Comparison of ENCODE assay signal across 8 mouse cellular contexts in the genomic region with DNA sequence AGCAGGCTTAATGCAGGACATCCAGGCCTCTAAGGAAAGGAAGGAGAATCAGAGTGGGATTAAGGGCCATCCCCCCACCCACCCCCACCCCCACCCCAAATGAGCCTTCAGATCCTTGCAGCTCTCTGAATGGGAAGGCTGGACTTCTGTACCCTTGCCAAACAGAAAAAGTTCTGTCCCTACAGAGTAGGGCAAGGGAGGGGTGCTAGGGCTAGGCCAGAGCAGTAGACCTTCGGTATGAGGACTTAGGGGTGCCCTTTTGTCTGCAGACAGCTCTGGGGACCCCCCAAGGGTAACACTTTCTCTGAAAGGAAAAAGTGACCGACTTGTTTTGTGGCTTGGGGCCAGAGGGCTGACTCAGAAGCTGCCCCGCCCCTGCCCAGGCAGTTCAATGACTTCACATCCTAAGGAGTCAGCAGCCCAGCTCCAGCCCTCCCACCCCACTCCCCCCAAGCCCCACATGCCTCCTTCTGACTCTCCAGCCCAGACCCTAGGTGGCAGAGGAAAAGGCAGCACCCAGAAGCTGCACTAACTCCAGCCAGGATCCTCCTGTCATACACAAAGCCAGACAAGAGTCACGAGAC.
DNase-seq lines count a peak whose midpoint lies in the region; ATAC-seq and TF ChIP-seq lines count a peak whose summit lies in the region.

No protein-coding gene starts in this region.

- 21% methylated on average over 4 of the region's 4 CpGs for WGBS in heart, embryonic 11.5 days (ENCODE audit: insufficient replicate concordance)

- H3K4me3 ChIP-seq in heart, embryonic 11.5 days (ENCODE audit: low read depth, low read length): no peak overlapping the region
- no peak overlapping the region for H3K4me3 ChIP-seq in myocyte

- DNase-seq in urinary bladder, postnatal 14 days (ENCODE audit: low spot score): peak; percentile 73
- DNase-seq in urinary bladder, adult 2 months (ENCODE audit: low spot score): no peak
- peak; percentile 74 to 83 for DNase-seq in kidney, postnatal 25 days
- no peak for DNase-seq in cerebellum, adult 9-11 months
- DNase-seq in ovary, postnatal 36 days (ENCODE audit: low spot score): no peak

- 0 out of 2 replicates have a peak overlapping the region, but pooled peaks have one; percentile 8 for H3K9ac ChIP-seq in heart, embryonic 11.5 days (ENCODE audit: low read depth, low read length)

- no peaks in the 10 kb centered on the region for H3K27me3 ChIP-seq in heart, embryonic 11.5 days (ENCODE audit: control insufficient read depth, insufficient read depth, low read length)
- H3K27me3 ChIP-seq in myocyte (ENCODE audit: control insufficient read depth, insufficient read depth, insufficient read length): no peaks in the 10 kb centered on the region

- no peaks in the 10 kb centered on the region for H3K9me3 ChIP-seq in heart, embryonic 11.5 days (replicated peaks; ENCODE audit: control insufficient read depth, low read length)

- peak; percentile 27 for ATAC-seq in heart, embryonic 11.5 days (replicated peaks; ENCODE audit: insufficient number of reproducible peaks, low FRiP score, low TSS enrichment)
- ATAC-seq in megakaryocyte progenitor cell, adult 5-6 weeks (replicated peaks; ENCODE audit: poor library complexity): no peak

- peak overlapping the region; percentile 31 for H3K4me2 ChIP-seq in heart, embryonic 11.5 days
- H3K4me2 ChIP-seq in myocyte (ENCODE audit: low read depth): peak overlapping the region; percentile 93

- no peak for TF ChIP-seq POLR2A in myocyte (IDR thresholded peaks at IDR 0.05; ENCODE audit: insufficient read length, low read depth)

- H3K27ac ChIP-seq in heart, embryonic 11.5 days (ENCODE audit: low read depth, low read length): peak overlapping the region; percentile 74

- peaks cover 22% of the 10 kb centered on the region for H3K36me3 ChIP-seq in heart, embryonic 11.5 days (ENCODE audit: control insufficient read depth, insufficient read depth, low read length)
- peaks cover 18% of the 10 kb centered on the region for H3K36me3 ChIP-seq in myocyte (ENCODE audit: control insufficient read depth, insufficient read depth)

- H3K4me1 ChIP-seq in heart, embryonic 11.5 days (ENCODE audit: control insufficient read depth, insufficient read depth, low read length): peaks cover 62% of the 10 kb centered on the region

- H3K79me2 ChIP-seq in myocyte (ENCODE audit: control insufficient read depth, insufficient read depth): peaks cover 71% of the 10 kb centered on the region

- no peak overlapping the region for H3ac ChIP-seq in myocyte (ENCODE audit: control insufficient read depth, insufficient read length)

TF ChIP-seq in myocyte, 11 proteins besides CTCF, POLR2A, EP300 and RAD21:
- TF ChIP-seq CEBPB (IDR thresholded peaks at IDR 0.05; ENCODE audit: insufficient read depth, poor library complexity, severe bottlenecking) (no peak), SRF (IDR thresholded peaks at IDR 0.05; ENCODE audit: control insufficient read depth, insufficient read length, low read depth) (no peak), MYOD1 (IDR thresholded peaks at IDR 0.05; ENCODE audit: control insufficient read depth in 1 of 3, insufficient read length in 2 of 3, low read depth in 2 of 3) (no peak), TCF3 (IDR thresholded peaks at IDR 0.05; ENCODE audit: insufficient read length, low read depth) (no peak), POLR2AphosphoS2 (IDR thresholded peaks at IDR 0.05; ENCODE audit: insufficient read length, low read depth) (no peak), MAX (IDR thresholded peaks at IDR 0.05; ENCODE audit: low read depth) (no peak), REST (IDR thresholded peaks at IDR 0.05; ENCODE audit: insufficient read depth, insufficient read length) (no peak), E2F4 (IDR thresholded peaks at IDR 0.05; ENCODE audit: insufficient read depth) (no peak), TCF12 (IDR thresholded peaks at IDR 0.05; ENCODE audit: insufficient read depth, poor library complexity, severe bottlenecking) (no peak), USF1 (IDR thresholded peaks at IDR 0.05; ENCODE audit: low read depth) (no peak), MYOG (IDR thresholded peaks at IDR 0.05; ENCODE audit: control insufficient read depth in 1 of 3, insufficient read depth in 1 of 3, insufficient read length in 2 of 3, low read depth in 2 of 3) (no peak)

Comparison
In these comparisons a context has a peak if more than half of its experiments do, and no peak if none do; other contexts are left out.
1. DNase-seq: peak in urinary bladder, postnatal 14 days (single experiment) and kidney, postnatal 25 days (2 of 2); none in urinary bladder, adult 2 months (single experiment), cerebellum, adult 9-11 months (single experiment) and ovary, postnatal 36 days (single experiment).